Mouse (Mus musculus) heart, adult 9 months (tissue): Measurements from ENCODE around the gene Syngr1.
A peak's percentile ranks its signal among the peaks of the same experiment; 100 is the strongest.

Experiments used
- DNase-seq, 2 experiments: peaks; one replicate each; pipeline ENCODE4 v3.0.0; 2022; ENCODE audit warnings: low spot score in 2 of 2

Syngr1 gene

DNA sequence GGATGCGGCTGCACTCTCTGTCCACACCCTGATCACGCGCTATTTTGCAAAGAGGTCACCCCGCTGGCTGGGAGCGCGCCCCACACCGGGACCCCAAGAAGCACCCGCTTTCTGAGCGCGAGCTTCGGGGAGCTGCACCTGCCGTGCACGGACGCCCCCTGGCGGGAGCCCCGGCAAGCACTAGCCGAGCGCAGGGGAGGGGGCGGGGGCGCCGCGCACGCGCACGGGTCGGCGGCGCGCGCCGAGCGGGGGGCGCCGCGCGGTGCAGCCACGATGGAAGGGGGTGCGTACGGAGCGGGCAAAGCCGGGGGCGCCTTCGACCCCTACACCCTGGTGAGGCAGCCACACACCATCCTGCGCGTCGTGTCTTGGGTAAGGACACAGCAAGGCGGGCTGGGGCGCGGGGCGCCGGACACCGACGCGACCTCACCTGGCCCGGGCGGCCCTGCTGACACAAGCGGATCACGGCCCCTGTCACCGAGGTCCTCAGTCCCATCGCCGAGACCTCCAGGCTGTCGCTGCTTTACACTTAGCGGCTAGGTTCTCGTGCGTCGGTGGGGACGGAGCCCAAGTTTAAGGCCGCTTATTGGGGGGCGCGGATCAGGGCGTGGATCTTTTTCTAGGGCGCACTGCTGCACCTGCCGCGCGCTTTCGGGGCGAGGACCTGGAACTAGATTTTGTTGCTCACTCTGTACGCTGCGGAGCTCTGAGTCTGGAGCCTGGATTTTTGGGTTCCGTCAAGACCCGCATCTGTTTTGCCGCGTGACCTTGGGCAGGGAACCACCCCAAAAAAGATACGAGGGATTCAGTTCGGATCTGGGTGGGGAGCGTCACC is at the start of gene Syngr1, which contains the start of gene Rpl3:
Gene Syngr1 (plus strand): TSS at position 214 of the 835 bp plus-strand sequence.
Gene Rpl3 (minus strand): TSS at position 748 of the 835 bp plus-strand sequence.
- peak; percentile 55 to 69 for DNase-seq

DNA sequence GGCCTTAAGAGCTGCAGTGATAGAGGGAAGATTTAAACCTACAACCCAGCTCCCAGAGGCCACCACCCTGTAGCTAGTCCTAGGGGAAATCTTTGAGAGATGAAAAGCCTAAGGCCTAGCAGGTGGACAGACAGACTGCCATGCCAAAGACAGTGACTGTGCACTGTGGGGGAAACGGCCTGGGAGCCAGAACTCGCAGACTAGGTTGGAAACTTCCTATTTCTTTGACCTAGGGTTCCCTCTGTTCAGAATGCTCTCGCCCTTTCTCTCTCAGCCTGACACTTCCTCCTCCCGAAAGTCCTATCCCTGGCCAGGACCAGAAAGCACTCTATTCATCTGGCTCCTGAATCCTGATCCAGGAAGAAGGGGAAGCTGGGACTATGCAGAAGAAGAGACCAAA is 49.0 kb upstream of the Syngr1 start:
- no peak for DNase-seq

DNA sequence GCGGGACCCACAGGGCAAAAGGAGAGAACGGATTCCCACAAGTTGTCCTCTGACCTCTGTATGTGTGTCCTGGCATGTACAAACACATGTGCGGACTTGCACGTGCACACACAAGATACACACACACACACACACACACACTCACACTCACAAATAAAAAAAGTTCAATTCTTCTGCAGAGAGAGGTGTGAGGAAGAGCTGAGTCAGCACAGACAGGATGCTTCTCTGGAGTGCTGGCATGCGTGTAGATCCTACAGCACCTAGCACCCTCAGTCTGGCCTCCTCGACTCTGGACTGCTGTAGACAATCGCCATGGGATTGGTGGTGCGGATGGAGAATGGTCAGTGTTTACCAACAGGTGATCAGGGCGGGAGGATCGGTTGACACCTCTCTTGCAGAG is 46.9 kb upstream of the Syngr1 start:
- no peak for DNase-seq

DNA sequence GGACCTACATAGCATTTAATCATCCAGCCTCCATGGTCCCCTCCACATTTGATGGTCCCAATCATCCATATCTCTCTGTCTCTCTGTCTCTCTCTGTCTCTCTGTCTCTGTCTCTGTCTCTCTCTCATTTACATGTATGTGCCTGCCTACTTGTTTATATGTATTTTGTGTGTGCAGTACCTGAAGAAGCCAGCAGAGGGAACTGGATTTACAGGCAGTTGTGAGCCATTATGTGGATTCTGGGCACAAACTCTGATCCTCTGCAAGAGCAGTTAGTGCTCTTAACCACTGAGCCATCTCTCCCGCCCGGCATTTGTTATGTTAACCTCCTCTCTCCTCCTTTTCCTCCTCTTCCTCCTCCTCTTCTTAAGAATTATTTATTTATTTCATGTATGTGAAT is 45.4 kb upstream of the Syngr1 start:
- no peak for DNase-seq

DNA sequence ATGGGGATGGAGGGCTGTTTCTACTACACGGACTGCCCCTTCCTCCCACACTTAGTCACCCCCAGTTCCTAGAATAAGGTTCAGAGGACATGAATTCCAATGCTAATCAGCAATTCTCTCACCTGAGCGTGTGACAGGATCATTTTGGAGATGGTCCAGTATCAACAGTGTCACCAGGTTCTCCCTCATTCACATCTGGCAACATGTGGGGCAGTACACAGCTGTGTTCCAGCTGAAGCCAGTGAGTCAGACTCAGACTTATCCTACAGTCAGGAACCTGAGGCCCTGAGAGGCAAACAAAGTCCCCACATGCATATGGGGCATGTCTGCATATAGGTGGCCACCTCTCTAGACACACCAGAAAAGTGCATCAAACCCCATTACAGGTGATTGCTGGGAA is 43.9 kb upstream of the Syngr1 start:
- no peak for DNase-seq

DNA sequence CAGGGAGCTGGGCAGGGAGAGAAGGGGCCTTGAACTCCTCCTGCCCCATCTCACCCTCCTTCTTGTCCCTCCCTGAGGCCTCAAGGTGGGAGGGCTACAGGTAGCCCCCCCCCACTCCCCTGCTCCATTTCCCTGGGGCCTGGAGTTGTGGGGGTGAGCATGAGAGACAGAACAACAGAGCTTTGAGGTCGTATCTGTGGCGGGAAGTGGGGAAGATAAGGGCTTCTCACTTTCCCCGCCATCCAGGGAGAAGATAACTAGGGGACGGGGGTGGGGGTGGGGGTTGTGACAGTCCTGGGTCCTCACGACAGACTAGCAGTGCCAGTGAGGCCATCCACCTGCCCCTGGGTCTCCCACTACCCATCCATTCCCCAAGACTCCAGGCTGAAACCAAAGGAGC is 43.2 kb upstream of the Syngr1 start:
- no peak for DNase-seq

DNA sequence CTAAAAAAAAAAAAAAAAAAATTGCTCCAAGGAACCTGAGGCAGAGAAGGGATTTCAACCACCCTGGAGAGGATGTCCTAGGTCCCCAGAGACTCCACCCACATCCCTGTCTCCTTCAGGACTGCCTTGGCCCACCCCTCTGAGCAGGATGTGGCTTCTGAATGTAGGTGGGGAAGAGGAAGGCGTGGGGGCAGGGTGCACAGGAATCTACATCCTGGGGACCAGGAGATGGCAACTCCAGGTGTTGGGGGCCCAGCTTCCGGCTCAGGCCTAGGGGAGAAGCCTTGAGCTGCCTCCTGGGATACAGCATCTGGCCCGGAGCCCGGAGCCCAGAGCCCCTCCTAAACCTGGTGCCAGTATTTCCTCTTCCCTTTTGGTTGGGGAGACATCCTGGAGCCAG is 41.0 kb upstream of the Syngr1 start:
- peak; percentile 80 to 90 for DNase-seq

DNA sequence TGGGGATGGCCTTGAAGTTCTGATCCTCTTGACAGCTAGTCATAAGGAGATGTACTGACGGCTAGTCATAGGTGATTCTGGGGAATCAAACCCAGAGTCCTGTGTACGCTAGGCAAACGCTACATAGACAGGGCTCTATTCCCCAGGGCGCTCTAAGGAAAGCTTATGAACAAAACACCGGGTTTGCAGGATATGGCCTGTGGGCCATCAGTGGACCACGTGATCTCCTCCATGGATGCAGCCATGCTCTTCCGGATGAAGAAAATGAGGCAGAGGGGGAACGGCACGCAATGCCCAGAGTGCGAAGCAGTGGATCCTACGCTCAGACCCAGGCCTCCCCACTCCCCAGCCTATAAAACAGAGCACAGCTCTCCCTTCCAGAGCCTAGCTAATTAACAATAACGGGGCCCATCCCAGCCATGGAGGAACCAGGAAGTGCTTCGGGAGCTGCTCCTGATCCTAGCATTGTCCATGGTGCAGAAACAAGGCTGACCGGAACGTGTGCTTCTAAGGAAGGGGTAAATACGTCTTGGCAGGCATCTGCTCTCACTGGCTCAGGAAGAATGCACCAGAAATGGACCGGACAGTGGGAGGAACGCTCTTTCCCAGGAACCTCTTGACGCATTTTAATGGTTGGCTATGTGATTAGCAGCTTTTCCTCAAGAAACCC is 39.9 kb upstream of the Syngr1 start:
- DNase-seq, result peak; percentile 65 to 84

DNA sequence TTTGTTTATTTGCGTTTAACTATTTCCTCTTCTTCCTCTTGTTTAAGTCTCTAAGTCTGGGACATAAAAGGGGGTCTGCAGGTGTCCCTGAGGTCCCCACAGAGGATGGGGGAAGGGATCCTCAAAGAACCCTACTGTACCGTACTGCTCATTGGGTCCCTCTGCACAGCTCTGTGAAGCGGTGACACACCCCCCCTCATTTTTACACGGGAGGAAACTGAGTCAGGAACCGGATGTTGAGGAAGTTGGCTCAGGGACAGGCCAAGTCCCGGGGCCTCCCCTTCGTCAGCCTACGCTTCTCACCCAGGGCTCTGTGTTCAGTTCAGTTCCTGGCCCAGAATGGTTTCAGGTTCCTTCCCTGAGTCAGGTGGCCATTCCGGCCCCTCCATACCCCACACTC is 39.4 kb upstream of the Syngr1 start:
- DNase-seq, result no peak

DNA sequence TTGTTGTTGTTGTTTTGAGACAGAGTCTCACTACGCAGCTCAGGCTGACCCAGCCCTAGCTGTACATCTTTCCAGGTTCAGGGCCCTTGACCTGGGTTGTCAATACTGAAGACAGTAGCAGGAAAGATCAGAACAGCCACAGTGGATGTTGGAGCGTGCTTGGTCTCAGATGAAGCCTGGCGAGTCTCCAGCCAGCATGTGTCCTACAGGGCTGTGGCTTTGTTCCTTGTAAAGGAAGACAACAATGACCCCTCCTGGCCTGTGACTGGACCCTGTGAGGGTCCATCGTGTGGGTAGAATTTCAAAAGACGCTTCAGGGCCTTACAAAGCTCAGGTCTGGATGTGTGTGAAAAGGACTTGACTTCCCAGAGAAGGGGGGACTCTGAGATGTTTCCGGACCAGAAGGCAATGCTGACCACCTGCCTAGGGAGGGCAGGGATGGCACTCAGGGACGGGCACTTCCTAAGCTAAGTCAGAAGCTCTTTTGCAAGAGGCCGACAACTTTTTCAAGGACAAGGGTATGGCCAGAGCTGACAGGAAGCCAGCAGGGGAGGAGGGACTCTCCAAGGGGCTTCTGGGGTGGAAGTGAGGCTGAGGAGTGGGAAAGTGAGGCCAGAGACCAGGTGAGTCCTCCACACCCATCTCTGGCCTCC is 37.6 kb upstream of the Syngr1 start:
- no peak for DNase-seq

DNA sequence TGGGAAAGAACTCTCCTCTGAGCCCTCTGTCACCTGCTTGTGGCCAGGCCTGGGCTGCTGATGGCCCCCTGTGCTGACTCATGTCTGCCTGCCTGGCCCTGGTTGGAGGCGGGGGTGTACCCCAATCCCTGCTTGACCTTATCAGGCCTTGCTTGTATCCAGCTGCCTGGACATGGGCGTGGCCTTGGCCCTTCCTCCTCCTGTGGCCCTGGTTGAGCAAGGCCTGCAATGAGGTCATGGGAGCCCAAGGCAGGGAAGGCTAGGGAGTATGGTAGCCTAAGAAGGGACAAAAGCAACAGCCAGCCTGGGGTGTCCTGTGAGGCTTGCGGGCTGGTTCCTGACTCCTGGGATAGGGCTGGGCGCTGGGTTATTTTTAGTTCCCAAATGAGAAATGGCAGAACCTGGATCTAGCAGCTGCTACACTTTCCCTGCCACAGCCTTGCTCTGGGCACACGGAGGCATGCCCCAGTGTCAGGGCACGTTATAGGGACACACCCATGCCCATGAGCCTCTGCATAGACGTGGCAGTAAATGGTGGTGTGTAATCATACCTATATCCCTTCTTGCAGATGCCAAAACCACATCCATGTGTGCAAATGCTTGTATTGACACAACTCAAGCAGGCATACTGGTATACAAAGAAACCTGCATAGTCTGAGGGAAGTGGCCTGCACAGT is 37.0 kb upstream of the Syngr1 start:
- DNase-seq, result peak; percentile 80

DNA sequence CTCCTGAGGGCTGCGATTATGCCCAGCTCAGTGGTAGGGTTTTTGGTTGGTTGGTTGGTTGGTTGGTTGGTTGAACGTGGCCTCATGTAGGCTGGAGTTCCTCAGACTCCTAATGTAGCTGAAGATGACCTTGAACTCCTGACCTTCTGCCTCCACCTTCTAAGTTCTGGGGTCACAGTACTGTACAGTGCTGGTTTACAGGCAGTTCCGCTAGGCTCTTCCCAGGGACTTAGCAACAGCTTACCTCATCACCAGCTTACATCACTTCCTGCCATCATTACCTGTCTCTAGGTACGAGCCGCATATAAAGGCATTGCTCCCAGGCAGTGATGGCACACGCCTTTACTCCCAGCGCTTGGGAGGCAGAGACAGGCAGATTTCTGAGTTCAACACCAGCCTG is 33.0 kb upstream of the Syngr1 start:
- DNase-seq, result no peak

DNA sequence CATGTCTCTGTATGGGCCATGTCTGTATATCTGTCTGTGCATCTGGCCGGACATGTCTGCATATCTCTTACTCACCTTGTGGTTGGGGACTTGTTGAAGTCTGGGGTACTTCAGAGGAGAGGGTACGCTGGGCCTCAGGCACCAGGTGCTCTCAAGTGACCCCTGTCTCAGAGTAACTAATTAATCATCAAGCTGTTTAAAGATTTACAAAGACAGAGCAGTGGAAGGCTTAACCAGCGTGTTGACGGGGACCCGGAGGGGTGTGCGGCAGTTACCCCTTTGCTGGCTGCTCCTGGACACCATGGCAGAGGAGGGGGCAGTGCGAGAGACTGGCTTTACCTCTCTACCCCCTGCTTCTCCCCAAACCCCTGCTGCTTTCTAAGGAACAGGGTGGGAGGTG is 31.5 kb upstream of the Syngr1 start:
- DNase-seq, result no peak

DNA sequence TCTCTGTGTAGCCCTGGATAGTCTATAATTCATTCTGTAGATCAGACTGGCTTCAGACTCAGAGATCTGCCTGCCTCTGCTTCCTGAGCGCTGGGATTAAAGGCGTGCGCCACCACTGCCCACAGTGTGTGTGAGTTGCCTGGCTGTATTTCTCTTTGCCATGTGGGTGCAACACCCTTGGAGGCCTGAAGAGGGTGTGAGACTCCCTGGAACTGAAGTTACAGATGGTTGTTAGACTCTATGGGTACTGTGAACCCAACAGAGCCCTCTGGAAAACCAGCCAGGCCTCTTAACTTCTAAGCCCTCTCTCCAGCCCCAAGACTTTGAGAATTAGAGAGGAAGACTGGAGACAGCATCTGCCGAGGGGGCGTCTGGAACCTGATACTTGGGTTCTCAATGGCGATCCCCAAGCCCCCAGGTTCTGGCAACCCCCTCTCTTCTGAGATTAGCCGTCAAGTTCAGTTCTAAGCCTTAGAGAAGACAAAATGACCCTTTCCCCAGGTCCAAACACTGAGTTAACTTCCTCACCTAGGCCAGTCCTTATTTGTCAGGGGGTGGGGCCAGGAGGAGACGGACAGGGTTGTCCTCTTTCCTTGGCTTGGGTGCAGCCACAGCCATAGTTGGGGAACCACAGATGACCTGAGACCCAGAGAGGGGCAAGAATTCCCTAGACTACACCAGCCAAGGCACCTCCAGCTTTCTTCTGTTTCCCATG is 30.6 kb upstream of the Syngr1 start:
- DNase-seq, result no peak

DNA sequence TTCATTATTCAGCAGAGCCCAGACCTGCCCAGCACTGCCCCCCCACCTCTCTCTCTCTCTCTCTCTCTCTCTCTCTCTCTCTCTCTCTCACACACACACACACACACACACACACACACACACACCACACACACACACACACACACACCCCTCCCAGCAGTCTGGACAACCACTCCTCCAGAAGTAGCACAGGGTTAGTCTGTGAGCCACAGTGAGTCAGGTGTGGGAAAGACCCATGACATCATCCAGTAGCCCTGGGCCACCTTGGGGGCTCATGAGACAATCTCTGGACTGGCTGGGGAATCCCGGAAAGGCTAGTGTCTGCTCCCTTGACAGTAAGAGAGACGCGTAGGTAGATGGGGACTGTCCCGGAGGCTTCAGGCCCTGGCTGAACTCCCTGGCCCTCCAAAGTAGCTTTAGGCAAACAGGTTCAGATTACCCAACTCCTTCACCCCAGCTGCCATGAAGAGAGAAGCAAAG is 30.0 kb upstream of the Syngr1 start:
- DNase-seq, result no peak

DNA sequence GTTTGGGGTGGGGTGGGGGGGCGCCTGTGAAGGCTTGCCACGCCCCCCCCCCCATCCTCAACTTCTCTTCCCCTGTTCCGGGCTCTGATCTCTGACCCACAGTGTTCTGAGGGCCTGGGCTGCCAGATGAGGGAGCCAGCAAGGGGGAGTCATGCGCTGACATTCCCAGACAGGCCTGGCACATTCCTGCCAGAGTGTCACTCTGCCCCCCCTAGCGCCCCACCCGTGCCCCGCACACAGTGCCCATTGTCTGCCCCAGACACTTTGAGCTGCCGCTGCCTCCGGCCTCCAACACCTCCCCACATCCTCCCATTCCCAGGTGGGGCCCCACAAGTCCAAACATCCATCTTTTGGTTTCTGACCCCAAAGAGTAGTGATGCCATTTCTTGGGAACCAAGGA is 28.8 kb upstream of the Syngr1 start:
- DNase-seq, result no peak

DNA sequence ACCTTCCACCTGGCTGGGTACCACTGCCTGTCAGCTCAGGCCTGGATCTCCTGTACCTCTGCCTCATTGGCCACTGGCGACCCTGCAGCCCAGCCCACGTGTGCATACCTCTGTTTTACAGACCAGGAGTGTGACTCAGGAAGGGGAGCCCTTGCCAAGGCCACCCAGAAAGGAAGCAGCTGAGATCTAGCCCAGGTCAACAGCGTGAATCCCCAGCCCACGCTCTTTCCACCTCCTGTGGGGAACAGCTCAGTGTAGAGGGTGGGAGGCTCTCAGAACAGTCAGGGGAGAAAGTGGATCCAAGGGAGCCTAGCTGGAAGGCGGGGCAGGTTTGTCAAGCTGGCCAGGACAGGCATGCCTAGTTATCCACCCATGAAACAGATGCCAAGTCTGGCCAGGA is 28.3 kb upstream of the Syngr1 start:
- no peak for DNase-seq

DNA sequence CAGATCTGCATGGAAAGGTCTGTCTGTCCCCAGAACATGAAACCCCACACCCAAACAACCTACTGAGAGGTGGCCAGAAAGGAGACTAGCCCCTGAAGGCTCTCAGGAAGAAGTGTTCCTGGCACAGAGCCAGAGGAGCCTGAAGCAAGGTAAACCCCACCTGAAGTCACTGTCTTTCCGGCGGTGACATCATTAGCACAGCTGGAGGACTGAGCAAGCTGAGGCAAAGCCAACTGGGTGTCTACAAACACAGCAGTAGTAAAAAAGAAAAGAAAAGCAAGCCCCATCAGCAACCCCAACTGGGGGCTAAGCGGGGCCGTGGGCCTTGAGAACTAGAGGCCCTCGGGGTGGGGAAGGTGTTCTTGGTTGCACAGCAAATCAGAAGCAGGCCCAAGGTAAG is 26.2 kb upstream of the Syngr1 start:
- DNase-seq, result no peak

DNA sequence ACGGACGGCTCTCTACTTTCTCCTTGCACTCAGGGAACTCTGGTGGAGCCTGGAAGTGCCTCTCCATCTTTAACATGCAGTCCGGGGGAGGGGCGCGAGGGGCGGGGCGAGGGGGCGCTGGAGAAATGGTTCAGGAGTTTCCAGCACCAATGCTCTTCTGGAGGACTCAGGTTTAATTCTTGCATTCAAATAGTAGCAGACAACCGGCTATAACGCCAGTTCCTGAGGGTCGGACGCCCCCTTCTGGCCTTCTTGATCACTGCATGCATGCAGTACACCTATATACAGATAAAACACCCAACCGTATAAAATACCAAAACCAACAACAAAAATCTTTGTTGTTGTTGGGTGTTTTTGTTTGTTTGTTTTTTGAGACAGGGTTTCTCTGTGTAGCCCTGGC is 25.7 kb upstream of the Syngr1 start:
- DNase-seq, result no peak

DNA sequence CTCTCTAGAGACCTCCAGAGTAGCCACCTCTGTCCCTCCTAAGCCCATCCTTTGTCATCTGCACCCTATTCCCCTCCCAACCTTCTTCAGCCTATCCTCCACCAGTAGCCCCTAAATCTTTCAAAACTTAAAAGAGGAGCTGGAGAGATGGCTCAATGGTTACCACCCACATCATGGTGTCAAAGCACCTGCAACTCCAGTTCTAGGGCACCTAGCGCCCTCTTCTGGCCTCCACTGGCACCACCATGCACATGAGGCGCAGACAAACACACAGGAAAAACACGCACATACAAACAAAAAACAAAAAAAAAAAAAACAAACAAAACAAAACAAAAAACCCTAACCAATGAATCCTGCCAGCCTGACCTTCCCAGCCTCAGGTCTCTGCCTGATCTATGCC is 24.6 kb upstream of the Syngr1 start:
- no peak for DNase-seq

DNA sequence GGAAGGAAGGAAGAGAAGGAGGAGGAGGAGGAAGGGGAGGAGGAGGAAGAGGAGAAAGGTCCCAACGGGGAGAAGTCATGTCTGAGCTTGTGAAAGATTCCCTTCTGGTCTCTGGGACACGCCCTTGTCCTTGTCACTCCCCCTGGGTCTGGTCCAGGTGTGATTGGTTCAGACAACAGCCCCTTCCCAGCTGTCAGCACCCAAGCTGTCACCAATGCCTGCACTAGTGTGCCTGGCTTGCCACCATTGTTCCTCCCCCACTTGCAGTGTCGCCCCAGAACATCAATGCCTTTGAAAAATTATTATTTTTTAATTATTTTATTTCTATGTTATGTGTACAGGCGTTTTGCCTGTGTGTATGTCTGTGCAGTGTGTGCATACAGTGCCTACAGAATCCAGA is 22.0 kb upstream of the Syngr1 start:
- DNase-seq, result no peak
